Mouse (Mus musculus): ENCODE data around the gene Ubc. TPM values are rescaled to one million over a fixed set of nuclear protein-coding genes. Genes with fewer than 3 reads are reported as not detected.
A peak's percentile ranks its signal among the peaks of the same experiment; 100 is the strongest.

The Ubc gene
- total RNA-seq, 1 experiment from 2014 or later: 252 TPM

GRCm38 (mm10) chr5:125385215-125385940 lies 4.6 kb downstream of the Ubc start:
- ATAC-seq (replicated peaks; ENCODE audit: low read depth, poor library complexity, severe bottlenecking): no peak

GRCm38 (mm10) chr5:125384512-125385214 lies 5.3 kb downstream of the Ubc start:
- ATAC-seq (replicated peaks; ENCODE audit: low read depth, poor library complexity, severe bottlenecking): no peak

- no peak for ATAC-seq (replicated peaks; ENCODE audit: low read depth, poor library complexity, severe bottlenecking)
Measured at GRCm38 (mm10) chr5:125383637-125384420, 6.2 kb downstream of the Ubc start.

GRCm38 (mm10) chr5:125382673-125383558 lies 7.1 kb downstream of the Ubc start:
- ATAC-seq (replicated peaks; ENCODE audit: low read depth, poor library complexity, severe bottlenecking): peak; percentile 67

- ATAC-seq (replicated peaks; ENCODE audit: low read depth, poor library complexity, severe bottlenecking): no peak
Measured at GRCm38 (mm10) chr5:125381954-125382672, 7.9 kb downstream of the Ubc start.

- no peak; the same call in 1 of the 2 replicates for ATAC-seq (replicated peaks; ENCODE audit: low read depth, poor library complexity, severe bottlenecking)
Measured at GRCm38 (mm10) chr5:125378919-125379318, 11.1 kb downstream of the Ubc start.

GRCm38 (mm10) chr5:125377214-125377613 lies 12.8 kb downstream of the Ubc start:
- no peak for ATAC-seq (replicated peaks; ENCODE audit: low read depth, poor library complexity, severe bottlenecking)

GRCm38 (mm10) chr5:125375871-125376270 lies 14.1 kb downstream of the Ubc start:
- peak; percentile 46 for ATAC-seq (replicated peaks; ENCODE audit: low read depth, poor library complexity, severe bottlenecking)

GRCm38 (mm10) chr5:125372027-125372426 lies 18.0 kb downstream of the Ubc start:
- no peak for ATAC-seq (replicated peaks; ENCODE audit: low read depth, poor library complexity, severe bottlenecking)

GRCm38 (mm10) chr5:125370950-125371693 lies 18.9 kb downstream of the Ubc start:
- ATAC-seq (replicated peaks; ENCODE audit: low read depth, poor library complexity, severe bottlenecking): no peak

GRCm38 (mm10) chr5:125368568-125368967 lies 21.4 kb downstream of the Ubc start:
- ATAC-seq (replicated peaks; ENCODE audit: low read depth, poor library complexity, severe bottlenecking): peak; percentile 87

- peak; percentile 23; the same call in 1 of the 2 replicates for ATAC-seq (replicated peaks; ENCODE audit: low read depth, poor library complexity, severe bottlenecking)
Measured at GRCm38 (mm10) chr5:125368156-125368555, 21.8 kb downstream of the Ubc start.

GRCm38 (mm10) chr5:125364851-125365429 lies 25.1 kb downstream of the Ubc start:
- ATAC-seq (replicated peaks; ENCODE audit: low read depth, poor library complexity, severe bottlenecking): no peak

- 0 out of 2 replicates have a peak, but pooled peaks have one; percentile 21 for ATAC-seq (replicated peaks; ENCODE audit: low read depth, poor library complexity, severe bottlenecking)
Measured at GRCm38 (mm10) chr5:125363894-125364293, 26.1 kb downstream of the Ubc start.

- no peak for ATAC-seq (replicated peaks; ENCODE audit: low read depth, poor library complexity, severe bottlenecking)
Measured at GRCm38 (mm10) chr5:125360981-125361510, 29.0 kb downstream of the Ubc start.

GRCm38 (mm10) chr5:125360566-125360965 lies 29.4 kb downstream of the Ubc start:
- ATAC-seq (replicated peaks; ENCODE audit: low read depth, poor library complexity, severe bottlenecking): no peak

- ATAC-seq (replicated peaks; ENCODE audit: low read depth, poor library complexity, severe bottlenecking): peak; percentile 95
Measured at GRCm38 (mm10) chr5:125358270-125358608, 31.8 kb downstream of the Ubc start.

Data from common myeloid progenitor, adult 5-6 weeks (primary cell).